Mouse (Mus musculus) liver, embryonic 14.5 days (tissue): ENCODE data around the gene Gpc6.

ENCODE experiments used
- CTCF ChIP-seq: IDR thresholded peaks from 2 replicates; pipeline ENCODE4 v1.5.1; 2016; ENCODE audit warnings: antibody characterized with exemption, low read depth, control low read depth
- EP300 ChIP-seq: IDR thresholded peaks from 2 replicates; pipeline ENCODE4 v1.6.1; 2016; ENCODE audit warnings: antibody characterized with exemption, low read depth

DNA sequence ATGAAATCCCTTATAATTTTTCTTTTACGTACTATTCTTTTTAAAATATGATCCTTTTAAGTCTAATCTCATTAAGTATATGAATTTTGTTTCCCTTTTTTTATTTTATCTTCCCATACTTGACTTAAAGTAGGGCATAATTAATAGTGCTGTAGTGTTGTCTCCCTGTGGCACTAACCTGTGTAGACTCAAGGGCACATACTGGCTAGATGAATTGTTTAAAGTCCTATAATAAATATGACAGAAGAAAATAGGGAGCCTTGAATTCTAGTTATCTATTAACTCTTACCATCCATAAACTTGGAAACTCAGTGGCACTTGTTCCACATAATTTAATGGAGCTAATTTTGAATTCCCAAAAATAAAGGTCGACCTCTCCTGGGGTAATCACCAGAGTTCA is 268.2 kb downstream of the Gpc6 start:
- TF ChIP-seq CTCF (no peak), EP300 (no peak)
